Mouse (Mus musculus) forebrain, postnatal 0 days (tissue): Measurements from ENCODE around the gene Slc39a7. TPM values are rescaled to one million over a fixed set of nuclear protein-coding genes. Genes with fewer than 3 reads are reported as not detected.

ENCODE experiments used
- ATAC-seq: fragments of 200-750 bp; cut with Nextera tagmentation; 2 replicates; pipeline ENCODE4 v1.8.0; 2017; ENCODE audit warnings: mild to moderate bottlenecking, moderate library complexity
- DNase-seq: peaks from one replicate; pipeline ENCODE4 v3.0.0-alpha.2; 2015
- H3K27ac ChIP-seq: fragments of 300-500 bp; sonication (generic); 2 replicates; pipeline ENCODE4 v1.5.1; 2014; ENCODE audit warnings: low read depth, mild to moderate bottlenecking, antibody characterized with exemption, low read length, moderate library complexity, mixed read lengths
- H3K27me3 ChIP-seq: fragments of 300-500 bp; sonication (generic); 2 replicates; pipeline ENCODE4 v1.6.1; 2014; ENCODE audit warnings: mild to moderate bottlenecking, low read length, mixed read lengths; ENCODE audit not compliant: insufficient read depth
- H3K36me3 ChIP-seq: fragments of 300-500 bp; sonication (generic); 2 replicates; pipeline ENCODE4 v1.6.1; 2014; ENCODE audit warnings: mild to moderate bottlenecking, moderate library complexity; ENCODE audit not compliant: insufficient read depth
- H3K4me1 ChIP-seq: fragments of 300-500 bp; sonication (generic); 2 replicates; pipeline ENCODE4 v1.6.1; 2014; ENCODE audit warnings: antibody characterized with exemption; ENCODE audit not compliant: insufficient read depth
- H3K4me2 ChIP-seq: fragments of 300-500 bp; sonication (generic); 2 replicates; pipeline ENCODE4 v1.6.1; 2014; ENCODE audit warnings: low read depth, mild to moderate bottlenecking, moderate library complexity
- H3K4me3 ChIP-seq: fragments of 300-500 bp; sonication (generic); 2 replicates; pipeline ENCODE4 v1.5.1; 2014; ENCODE audit warnings: low read depth, low read length, mixed read lengths
- H3K9ac ChIP-seq: fragments of 300-500 bp; sonication (generic); 2 replicates; pipeline ENCODE4 v1.6.1; 2014; ENCODE audit warnings: mild to moderate bottlenecking
- H3K9me3 ChIP-seq: fragments of 300-500 bp; sonication (generic); 2 replicates; pipeline ENCODE4 v1.6.1; 2016; ENCODE audit warnings: low read length
- CTCF ChIP-seq: sonication (generic); IDR thresholded peaks from 2 replicates; pipeline ENCODE4 v1.5.1; 2016; ENCODE audit warnings: antibody characterized with exemption, control low read depth, low read depth
- WGBS: fragments of 180-500 bp; shearing (Covaris S2); extraction: QIAGEN DNeasy Blood & Tissue Kit; methylation state at CpG from one replicate; pipeline ENCODE4 v1.1.7; 2014; 5-methylcytosine and 5-hydroxymethylcytosine counted together
- polyA plus RNA-seq: library from polyadenylated mRNA; unstranded; fragments of >200 nt; fragmentation: Nextera tagmentation; extraction: Ambion mirVana; gene quantifications from 2 replicates; pipeline ENCODE4 v1.2.1, GENCODE M21; 2015
- total RNA-seq: library from RNA; depleted of rRNA; stranded (reverse); fragments of >200 nt; gene quantifications from 2 replicates; pipeline ENCODE4 v1.2.3, GENCODE M21; 2014

Gene Slc39a7
- total and polyA plus RNA-seq, 2 experiments from 2014 or later = 138 to 161 TPM

DNA sequence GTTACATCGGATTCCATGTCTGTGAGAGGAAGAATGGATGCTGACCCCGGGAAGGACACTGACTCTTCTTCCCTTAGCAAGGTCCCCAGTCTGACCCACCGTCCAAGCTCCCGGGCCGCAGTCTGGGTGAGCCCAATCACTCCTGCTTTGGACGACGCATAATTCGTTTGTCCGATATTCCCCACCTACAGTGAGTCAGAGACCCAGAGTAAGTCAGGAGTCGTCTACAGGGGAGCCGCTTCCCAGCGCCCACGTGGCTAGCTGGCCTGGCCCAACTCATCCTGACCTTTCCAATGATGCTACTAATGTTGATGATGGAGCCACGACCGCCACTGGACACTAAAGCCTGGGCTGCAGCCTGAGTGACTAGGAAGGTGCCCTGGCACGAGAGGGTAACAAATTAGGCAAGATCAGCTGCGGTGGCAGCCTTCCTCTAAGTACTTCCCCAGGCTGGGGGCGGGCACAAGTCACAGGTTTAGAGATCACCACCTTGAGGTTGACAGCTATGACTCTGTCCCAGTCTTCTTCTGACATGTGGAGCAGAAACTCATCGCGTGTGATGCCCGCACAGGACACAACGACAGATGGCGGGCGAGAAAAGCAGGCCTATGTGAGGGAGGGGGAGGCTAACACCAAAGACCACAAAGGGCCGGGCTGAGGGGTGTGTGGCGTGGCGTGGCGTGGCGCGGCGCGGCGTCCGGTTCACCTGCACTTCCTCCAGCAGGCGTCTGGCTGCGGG is 4.4 kb downstream of the Slc39a7 start:
- no peaks in the 10 kb centered on the region for H3K27me3 ChIP-seq
- DNase-seq = peak; percentile 23
- H3K4me1 ChIP-seq = peaks cover 25% of the 10 kb centered on the region
- H3K9ac ChIP-seq = peak overlapping the region; percentile 58
- TF ChIP-seq CTCF = no peak
- no peak for ATAC-seq
- H3K27ac ChIP-seq = peak overlapping the region; percentile 69
- peak overlapping the region; percentile 67 for H3K4me3 ChIP-seq
- WGBS = 3% methylated on average over 36 of the region's 36 CpGs
- no peaks in the 10 kb centered on the region for H3K9me3 ChIP-seq
- H3K4me2 ChIP-seq = peak overlapping the region; percentile 98
- peaks cover 22% of the 10 kb centered on the region for H3K36me3 ChIP-seq

- peaks cover 25% of the 10 kb centered on the region for H3K4me1 ChIP-seq
- peaks cover 31% of the 10 kb centered on the region for H3K36me3 ChIP-seq
- DNase-seq = no peak
- H3K9me3 ChIP-seq = no peaks in the 10 kb centered on the region
- H3K27me3 ChIP-seq = no peaks in the 10 kb centered on the region
- 13% methylated on average over 2 of the region's 2 CpGs for WGBS
- no peak overlapping the region for H3K9ac ChIP-seq
- no peak overlapping the region for H3K4me3 ChIP-seq
- no peak for TF ChIP-seq CTCF
- ATAC-seq = no peak
- peak overlapping the region; percentile 47; the same call in 1 of the 2 replicates for H3K27ac ChIP-seq
- peak overlapping the region; percentile 83; the same call in 1 of the 2 replicates for H3K4me2 ChIP-seq
These were observed 5.3 kb downstream of the Slc39a7 start for GRCm38 (mm10) chr17:34026221-34026620.

GRCm38 (mm10) chr17:34025756-34026151 is 5.7 kb downstream of the Slc39a7 start:
- Histone ChIP-seq H3K9ac (peak overlapping the region; percentile 87), H3K4me3 (peak overlapping the region; percentile 83; the same call in 1 of the 2 replicates), H3K4me1 (peaks cover 24% of the 10 kb centered on the region), H3K9me3 (no peaks in the 10 kb centered on the region), H3K36me3 (peaks cover 35% of the 10 kb centered on the region), H3K4me2 (peak overlapping the region; percentile 83), H3K27ac (peak overlapping the region; percentile 93; the same call in 1 of the 2 replicates), H3K27me3 (no peaks in the 10 kb centered on the region)
- 2% methylated on average over 7 of the region's 7 CpGs for WGBS
- TF ChIP-seq CTCF = no peak
- DNase-seq (peak; percentile 47), ATAC-seq (peak; percentile 1; the same call in 1 of the 2 replicates)

DNA sequence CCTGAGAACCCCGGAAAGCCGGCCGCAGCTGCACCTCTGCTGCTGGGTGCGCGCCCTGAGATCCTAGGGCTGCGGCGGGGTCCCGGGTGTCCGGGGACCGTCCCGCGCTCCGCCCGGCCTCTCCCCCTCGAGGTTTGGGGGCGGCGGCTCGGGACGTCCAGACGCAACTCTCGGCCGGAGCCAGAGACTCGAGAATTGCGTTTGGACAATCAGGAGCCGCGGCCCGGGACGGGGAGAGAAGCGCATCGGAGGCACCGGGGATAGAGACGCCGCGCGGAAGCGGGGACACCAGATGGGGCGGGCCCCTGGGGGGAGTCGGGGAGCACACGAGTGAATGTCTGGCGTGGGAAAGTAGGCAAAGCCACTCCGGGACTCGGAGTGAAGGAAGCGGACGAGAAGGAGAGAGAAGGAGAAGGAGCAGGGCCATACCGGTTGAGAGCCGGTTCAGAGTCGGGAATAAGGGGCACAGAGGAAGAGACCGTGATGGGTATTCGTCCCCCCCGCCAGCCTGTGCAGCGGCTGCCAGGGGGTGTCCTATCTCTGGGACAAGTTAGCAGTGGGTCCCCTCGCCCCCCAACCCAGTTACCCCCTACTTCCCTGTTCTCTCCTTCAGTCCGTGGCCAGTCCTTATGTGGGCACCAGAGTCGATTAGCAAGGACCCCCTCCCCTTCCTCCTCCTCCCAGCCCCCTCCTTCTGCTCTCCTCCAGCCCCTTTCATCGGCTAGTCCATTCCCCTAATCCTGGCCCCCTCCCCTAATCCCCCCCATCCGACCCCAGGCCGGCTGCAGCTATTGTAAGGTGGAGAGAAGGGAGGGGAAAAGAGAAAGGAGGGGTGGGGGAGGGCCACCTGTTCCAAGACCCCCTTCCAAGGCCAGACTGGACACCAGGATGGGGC is 6.4 kb downstream of the Slc39a7 start:
- H3K27ac ChIP-seq = peak overlapping the region; percentile 93
- no peaks in the 10 kb centered on the region for H3K27me3 ChIP-seq
- TF ChIP-seq CTCF = no peak
- peak overlapping the region; percentile 83 for H3K4me3 ChIP-seq
- peak; percentile 4 for ATAC-seq
- H3K4me2 ChIP-seq = peak overlapping the region; percentile 83
- peaks cover 18% of the 10 kb centered on the region for H3K4me1 ChIP-seq
- DNase-seq = peak; percentile 51
- under 1% methylated on average over 57 of the region's 57 CpGs for WGBS
- H3K9ac ChIP-seq = peak overlapping the region; percentile 87
- no peaks in the 10 kb centered on the region for H3K9me3 ChIP-seq
- peaks cover 36% of the 10 kb centered on the region for H3K36me3 ChIP-seq

- Histone ChIP-seq H3K9me3 (no peaks in the 10 kb centered on the region), H3K27ac (peak within 1 kb of the TSS; percentile 93), H3K4me3 (peak within 1 kb of the TSS; percentile 83), H3K36me3 (peaks cover 29% of the 10 kb centered on the region), H3K4me1 (peaks cover 13% of the 10 kb centered on the region; the same call in 1 of the 2 replicates), H3K27me3 (no peaks in the 10 kb centered on the region), H3K9ac (peak within 1 kb of the TSS; percentile 87), H3K4me2 (peak within 1 kb of the TSS; percentile 83)
- no peak for TF ChIP-seq CTCF
- ATAC-seq = peak; percentile 86
- under 1% methylated on average over 53 of the region's 58 CpGs for WGBS
- DNase-seq = peak; percentile 94
These were observed 7.1 kb downstream of the Slc39a7 start, which contains the start of gene Ring1 for GRCm38 (mm10) chr17:34024317-34024821. TSS of gene Ring1 (minus strand) at chr17:34024680.

DNA sequence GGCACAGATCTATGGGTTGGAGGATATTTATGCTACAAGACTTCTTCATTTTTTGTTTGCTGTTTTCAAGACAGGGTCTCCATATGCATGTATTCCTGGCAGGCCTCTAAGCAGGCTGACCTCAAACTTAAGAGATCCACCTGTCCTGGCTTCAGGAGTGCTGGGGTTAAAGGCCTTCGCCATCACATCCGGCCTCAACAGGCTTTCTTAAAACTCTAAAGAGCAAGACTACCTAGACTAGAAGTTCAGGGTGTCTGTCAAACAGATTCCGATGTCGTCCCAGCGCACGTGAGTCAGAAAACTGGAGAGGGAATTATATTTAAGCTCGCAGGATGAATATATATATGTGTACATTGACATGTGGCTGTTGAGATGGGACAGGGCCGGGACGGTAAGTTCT is 7.8 kb downstream of the Slc39a7 start:
- WGBS = 57% methylated on average over 9 of the region's 9 CpGs

More for the DNA sequence above, 7.8 kb downstream of the Slc39a7 start:
- Histone ChIP-seq H3K4me1 (peaks cover 13% of the 10 kb centered on the region; the same call in 1 of the 2 replicates), H3K9ac (peak overlapping the region; percentile 87), H3K4me3 (peak overlapping the region; percentile 83), H3K4me2 (peak overlapping the region; percentile 83), H3K9me3 (no peaks in the 10 kb centered on the region), H3K27ac (peak overlapping the region; percentile 93), H3K36me3 (peaks cover 22% of the 10 kb centered on the region), H3K27me3 (no peaks in the 10 kb centered on the region)
- ATAC-seq (no peak), DNase-seq (no peak)
- no peak for TF ChIP-seq CTCF
